Mouse (Mus musculus): ENCODE results near the gene Crim1.

- no peak for TF ChIP-seq POLR2A (IDR thresholded peaks at IDR 0.05; ENCODE audit: insufficient read depth, low read length)
- TF ChIP-seq CTCF (IDR thresholded peaks at IDR 0.05; ENCODE audit: low read depth, low read length), result no peak
- no peak for TF ChIP-seq EP300 (IDR thresholded peaks at IDR 0.05; ENCODE audit: insufficient read depth, low read depth, low read length)
These were observed at the start of gene Crim1 for GRCm38 (mm10) chr17:78199626-78200560.
